Mouse (Mus musculus): ENCODE results near the gene Cdc40.
"Not testable (repeated sequence)": the region's sequence is repeated elsewhere in the genome, so short reads cannot be mapped to it uniquely, and the experiment has no call there.

Gene Cdc40

GRCm38 (mm10) chr10:40857599-40857998 lies 25.5 kb downstream of the Cdc40 start:
- no peak for DNase-seq (ENCODE audit: low spot score)

- no peak for DNase-seq (ENCODE audit: low spot score)
Measured at GRCm38 (mm10) chr10:40856703-40857102, 26.4 kb downstream of the Cdc40 start.

GRCm38 (mm10) chr10:40855616-40856015 lies 27.5 kb downstream of the Cdc40 start:
- DNase-seq (ENCODE audit: low spot score), result no peak

- DNase-seq (ENCODE audit: low spot score), result no peak
Measured at GRCm38 (mm10) chr10:40851138-40851537, 32.0 kb downstream of the Cdc40 start.

- DNase-seq (ENCODE audit: low spot score), result no peak
Measured at GRCm38 (mm10) chr10:40850644-40851043, 32.5 kb downstream of the Cdc40 start.

- DNase-seq (ENCODE audit: low spot score), result no peak
Measured at GRCm38 (mm10) chr10:40847176-40847874, 35.8 kb downstream of the Cdc40 start.

- no peak for DNase-seq (ENCODE audit: low spot score)
Measured at GRCm38 (mm10) chr10:40845626-40846025, 37.5 kb downstream of the Cdc40 start.

GRCm38 (mm10) chr10:40844546-40844945 lies 38.6 kb downstream of the Cdc40 start:
- no peak for DNase-seq (ENCODE audit: low spot score)

- no peak for DNase-seq (ENCODE audit: low spot score)
Measured at GRCm38 (mm10) chr10:40843841-40844240, 39.3 kb downstream of the Cdc40 start.

- peak; percentile 26 for DNase-seq (ENCODE audit: low spot score)
Measured at GRCm38 (mm10) chr10:40840086-40840485, 43.0 kb downstream of the Cdc40 start.

- DNase-seq (ENCODE audit: low spot score), result no peak
Measured at GRCm38 (mm10) chr10:40831267-40831666, 51.8 kb downstream of the Cdc40 start.

GRCm38 (mm10) chr10:40830312-40830711 lies 52.8 kb downstream of the Cdc40 start:
- DNase-seq (ENCODE audit: low spot score), result no peak

- DNase-seq (ENCODE audit: low spot score), result no peak
Measured at GRCm38 (mm10) chr10:40827706-40828105, 55.4 kb downstream of the Cdc40 start.

GRCm38 (mm10) chr10:40825952-40826351 lies 57.2 kb downstream of the Cdc40 start:
- DNase-seq (ENCODE audit: low spot score), result no peak

- DNase-seq (ENCODE audit: low spot score), result no peak
Measured at GRCm38 (mm10) chr10:40816471-40816870, 66.6 kb downstream of the Cdc40 start.

- no peak for DNase-seq (ENCODE audit: low spot score)
Measured at GRCm38 (mm10) chr10:40813627-40814026, 69.5 kb downstream of the Cdc40 start.

- not testable (repeated sequence) for DNase-seq (ENCODE audit: low spot score)
Measured at GRCm38 (mm10) chr10:40809411-40809910, 73.7 kb downstream of the Cdc40 start.

- no peak for DNase-seq (ENCODE audit: low spot score)
Measured at GRCm38 (mm10) chr10:40806221-40806620, 76.9 kb downstream of the Cdc40 start.

GRCm38 (mm10) chr10:40805221-40805620 lies 77.9 kb downstream of the Cdc40 start:
- no peak for DNase-seq (ENCODE audit: low spot score)

GRCm38 (mm10) chr10:40792115-40792514 lies 91.0 kb downstream of the Cdc40 start:
- no peak for DNase-seq (ENCODE audit: low spot score)

GRCm38 (mm10) chr10:40790406-40790805 lies 92.7 kb downstream of the Cdc40 start:
- DNase-seq (ENCODE audit: low spot score), result no peak

All from urinary bladder, postnatal 14 days (tissue).